Mouse (Mus musculus) heart, embryonic 11.5 days (tissue): ENCODE data around the gene BC003965. TPM values are rescaled to one million over a fixed set of nuclear protein-coding genes. Genes with fewer than 3 reads are reported as not detected.
A peak's percentile ranks its signal among the peaks of the same experiment; 100 is the strongest.
"Not testable (repeated sequence)": the region's sequence is repeated elsewhere in the genome, so short reads cannot be mapped to it uniquely, and the experiment has no call there.

Experiments
- ATAC-seq: fragments of 200-750 bp; cut with Nextera tagmentation; replicated peaks from 2 replicates; pipeline ENCODE4 v1.8.0; 2017; ENCODE audit warnings: moderate library complexity; ENCODE audit not compliant: insufficient number of reproducible peaks, low FRiP score, low TSS enrichment
- H3K27ac ChIP-seq: fragments of 300-500 bp; sonication (generic); 2 replicates; pipeline ENCODE4 v1.5.1; 2014; ENCODE audit warnings: mild to moderate bottlenecking, low read depth, low read length
- H3K27me3 ChIP-seq: fragments of 300-500 bp; sonication (generic); 2 replicates; pipeline ENCODE4 v1.6.1; 2014; ENCODE audit warnings: mild to moderate bottlenecking, low read length, mixed read lengths; ENCODE audit not compliant: control insufficient read depth, insufficient read depth
- H3K36me3 ChIP-seq: fragments of 300-500 bp; sonication (generic); 2 replicates; pipeline ENCODE4 v1.6.1; 2014; ENCODE audit warnings: mild to moderate bottlenecking, low read length, moderate library complexity, mixed read lengths; ENCODE audit not compliant: control insufficient read depth, insufficient read depth
- H3K4me1 ChIP-seq: fragments of 300-500 bp; sonication (generic); 2 replicates; pipeline ENCODE4 v1.6.1; 2014; ENCODE audit warnings: low read length; ENCODE audit not compliant: control insufficient read depth, insufficient read depth
- H3K4me2 ChIP-seq: fragments of 300-500 bp; sonication (generic); 2 replicates; pipeline ENCODE4 v1.6.1; 2014; ENCODE audit warnings: mild to moderate bottlenecking, moderate library complexity
- H3K4me3 ChIP-seq: fragments of 300-500 bp; sonication (generic); 2 replicates; pipeline ENCODE4 v1.5.1; 2014; ENCODE audit warnings: low read depth, low read length
- H3K9ac ChIP-seq: fragments of 300-500 bp; sonication (generic); 2 replicates; pipeline ENCODE4 v1.6.1; 2014; ENCODE audit warnings: mild to moderate bottlenecking, low read depth, low read length, moderate library complexity
- H3K9me3 ChIP-seq: fragments of 300-500 bp; sonication (generic); replicated peaks from 2 replicates; pipeline ENCODE4 v1.6.1; 2016; ENCODE audit warnings: low read length; ENCODE audit not compliant: control insufficient read depth
- WGBS: fragments of 180-500 bp; shearing (Covaris S2); extraction: QIAGEN DNeasy Blood & Tissue Kit; methylation state at CpG from one replicate; pipeline ENCODE4 v1.1.7; 2014; ENCODE audit not compliant: insufficient replicate concordance; 5-methylcytosine and 5-hydroxymethylcytosine counted together
- polyA plus RNA-seq: library from polyadenylated mRNA; unstranded; fragments of >200 nt; fragmentation: Nextera tagmentation; extraction: Ambion mirVana; gene quantifications from 2 replicates; pipeline ENCODE4 v1.2.1, GENCODE M21; 2014

BC003965 gene
- polyA plus RNA-seq, 1 experiment from 2014 or later = 26.7 TPM

DNA sequence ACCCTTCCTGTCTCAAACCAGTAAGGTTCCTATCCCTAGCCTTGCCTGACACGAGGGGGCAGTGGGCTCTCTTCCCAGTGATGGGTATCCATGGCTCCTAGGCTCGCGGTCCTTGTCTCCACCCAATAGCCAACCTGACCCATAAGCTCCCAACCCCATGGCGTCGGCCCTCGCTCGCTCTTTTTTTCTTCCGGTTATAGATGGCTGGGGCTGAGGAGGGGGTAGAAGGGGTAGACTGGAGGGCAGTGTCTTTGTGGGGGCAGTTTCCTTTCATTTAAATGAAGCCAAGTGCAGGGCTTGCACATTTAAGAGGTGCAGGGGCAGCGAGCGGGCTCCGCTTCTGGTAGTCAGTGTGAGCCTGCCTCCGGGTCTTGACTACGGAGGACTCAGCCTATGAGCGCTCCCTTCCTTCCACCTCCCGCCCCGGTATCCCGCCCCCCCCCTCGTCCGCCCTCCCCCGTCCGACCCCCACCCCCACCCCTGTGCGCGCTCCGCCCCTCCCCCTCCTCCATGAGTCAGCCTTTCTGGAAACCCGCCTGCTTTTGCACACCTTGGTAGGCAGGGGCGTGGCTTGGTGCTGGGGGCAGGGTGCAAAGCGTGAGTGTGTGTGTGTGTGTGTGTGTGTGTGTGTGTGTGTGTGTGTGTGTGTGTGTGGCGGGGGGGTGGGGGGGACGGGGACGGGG, 37.6 kb downstream of the BC003965 start:
- Histone ChIP-seq H3K9me3 (no peaks in the 10 kb centered on the region), H3K9ac (peak overlapping the region; percentile 66), H3K27me3 (no peaks in the 10 kb centered on the region), H3K36me3 (no peaks in the 10 kb centered on the region), H3K4me1 (peaks cover 3% of the 10 kb centered on the region), H3K4me2 (peak overlapping the region; percentile 89), H3K27ac (peak overlapping the region; percentile 68), H3K4me3 (peak overlapping the region; percentile 52)
- WGBS = 1% methylated on average over 19 of the region's 30 CpGs
- ATAC-seq = peak; percentile 80

DNA sequence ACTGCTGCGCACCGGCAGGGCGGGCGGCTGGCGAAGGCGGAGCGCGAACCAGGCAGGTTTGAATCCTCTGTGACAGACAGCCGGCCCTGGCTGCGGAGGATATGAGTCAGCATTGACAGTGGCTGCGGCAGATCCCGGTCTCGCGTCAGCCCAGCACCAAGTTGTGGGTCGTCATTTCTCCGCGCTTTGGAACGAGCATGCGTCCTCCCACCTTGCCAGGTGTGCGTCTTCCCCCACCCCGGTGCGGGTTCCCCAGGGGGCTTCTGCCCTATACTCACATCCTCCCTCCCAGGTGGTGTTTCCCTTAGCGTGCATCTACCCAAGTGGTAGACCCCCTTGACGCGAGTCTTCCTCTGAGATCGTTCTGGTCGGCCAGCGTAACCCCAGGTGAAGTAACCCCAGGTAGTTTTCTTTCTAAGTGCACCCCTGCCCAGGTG, 38.2 kb downstream of the BC003965 start:
- H3K36me3 ChIP-seq, H3K9me3 ChIP-seq, H3K27me3 ChIP-seq, H3K4me1 ChIP-seq: not testable (repeated sequence)
- Histone ChIP-seq H3K4me3 (peak overlapping the region; percentile 52), H3K9ac (peak overlapping the region; percentile 53), H3K4me2 (peak overlapping the region; percentile 89), H3K27ac (peak overlapping the region; percentile 80)
- 9% methylated on average over 20 of the region's 28 CpGs for WGBS
- ATAC-seq = peak; percentile 82

DNA sequence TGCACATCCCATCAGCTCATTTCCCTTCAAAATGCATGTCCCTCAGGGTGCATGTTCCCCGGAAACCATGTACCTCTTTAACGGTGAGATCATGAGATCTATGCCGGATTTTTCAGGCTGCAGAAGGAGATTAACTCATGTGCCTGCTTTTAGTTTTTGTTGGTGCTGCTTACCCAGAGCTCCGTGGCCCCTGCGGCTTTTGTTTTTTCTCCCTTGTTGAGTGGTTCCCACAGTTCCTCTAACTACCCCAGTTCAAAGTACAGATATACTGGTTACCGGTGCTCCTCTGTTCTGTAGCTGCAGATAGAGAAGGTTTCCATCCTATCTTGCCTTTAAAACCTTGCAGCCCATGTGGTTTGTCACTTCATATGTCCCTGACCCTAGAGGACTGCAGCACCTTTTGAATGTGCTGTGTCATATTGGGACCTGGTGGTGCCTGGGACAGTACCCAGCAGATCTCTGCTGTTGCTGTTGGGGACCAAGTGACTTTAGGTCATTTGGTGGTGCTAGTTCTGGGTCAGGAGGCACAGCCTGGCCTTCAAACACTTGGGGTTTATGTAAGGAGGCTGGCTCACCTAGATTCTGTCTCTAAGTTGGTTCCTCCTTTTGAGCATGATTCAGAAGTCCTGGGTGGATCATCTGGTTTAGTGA, 38.7 kb downstream of the BC003965 start:
- Histone ChIP-seq H3K9ac (peak overlapping the region; percentile 53), H3K27me3 (no peaks in the 10 kb centered on the region), H3K36me3 (no peaks in the 10 kb centered on the region), H3K4me3 (peak overlapping the region; percentile 52), H3K27ac (peak overlapping the region; percentile 80), H3K4me2 (peak overlapping the region; percentile 89), H3K4me1 (peaks cover 3% of the 10 kb centered on the region), H3K9me3 (no peaks in the 10 kb centered on the region)
- no peak for ATAC-seq
- 41% methylated on average over 6 of the region's 6 CpGs for WGBS

DNA sequence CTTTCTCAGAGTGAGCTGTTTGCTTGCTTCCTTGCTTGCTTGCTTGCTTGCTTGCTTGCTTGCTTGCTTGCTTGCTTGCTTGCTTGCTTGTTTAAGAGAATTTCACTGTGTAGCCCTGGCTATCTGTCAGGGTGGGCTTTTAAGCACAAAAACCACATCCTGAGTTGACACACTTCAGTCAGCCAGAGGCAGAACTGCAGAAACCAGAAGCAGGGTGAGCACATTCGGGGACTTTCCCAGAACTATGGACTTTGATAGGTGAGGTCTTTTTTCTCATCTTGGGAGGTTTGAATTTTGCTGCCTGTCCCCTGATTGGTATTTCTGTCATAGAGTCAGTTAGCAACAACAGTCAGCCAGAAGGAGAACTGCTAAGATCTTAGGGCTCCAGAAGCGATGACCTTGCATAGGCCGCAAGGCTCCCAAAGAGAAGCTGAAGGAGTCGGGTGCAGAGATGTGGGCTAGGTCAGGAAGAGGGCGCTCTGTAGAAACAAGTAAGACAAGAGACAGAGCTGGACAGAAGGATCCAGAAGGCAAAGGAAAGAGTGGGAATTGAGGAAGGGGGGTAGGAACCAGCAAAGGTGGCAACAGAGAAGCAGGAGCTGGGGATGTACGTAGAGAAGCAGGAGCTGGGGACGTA, 40.4 kb downstream of the BC003965 start:
- Histone ChIP-seq H3K4me3 (no peak overlapping the region), H3K36me3 (peaks cover 4% of the 10 kb centered on the region), H3K27me3 (no peaks in the 10 kb centered on the region), H3K9ac (no peak overlapping the region), H3K27ac (0 out of 2 replicates have a peak overlapping the region, but pooled peaks have one; percentile 35), H3K4me2 (peak overlapping the region; percentile 53), H3K4me1 (peaks cover 3% of the 10 kb centered on the region), H3K9me3 (no peaks in the 10 kb centered on the region)
- no peak for ATAC-seq
- WGBS = 77% methylated on average over 7 of the region's 7 CpGs

DNA sequence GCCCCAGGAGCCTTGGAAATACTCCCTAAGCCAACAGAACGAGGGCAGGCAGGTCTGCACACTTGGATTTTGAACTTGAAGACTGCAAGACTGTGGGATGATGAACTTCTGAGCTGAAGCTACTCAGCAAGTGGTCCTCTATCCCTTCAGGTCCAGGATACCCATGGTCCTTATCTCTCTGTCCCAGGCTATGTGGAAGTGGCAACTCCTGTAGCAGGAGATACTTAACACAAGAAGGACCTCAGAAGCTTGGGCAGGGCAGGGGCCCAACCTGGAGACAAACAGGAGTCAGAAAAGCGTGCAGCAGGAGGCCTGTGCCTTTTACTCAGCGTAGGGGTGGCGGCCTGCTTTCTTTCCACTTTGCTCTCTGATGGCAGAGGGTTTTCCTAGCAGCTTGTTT, 41.3 kb downstream of the BC003965 start:
- H3K4me2 ChIP-seq = peak overlapping the region; percentile 29; the same call in 1 of the 2 replicates
- H3K4me3 ChIP-seq = no peak overlapping the region
- peaks cover 3% of the 10 kb centered on the region for H3K4me1 ChIP-seq
- ATAC-seq = no peak
- no peaks in the 10 kb centered on the region for H3K9me3 ChIP-seq
- WGBS = 82% methylated on average over 4 of the region's 4 CpGs
- peaks cover 4% of the 10 kb centered on the region for H3K36me3 ChIP-seq
- no peak overlapping the region for H3K27ac ChIP-seq
- H3K9ac ChIP-seq = no peak overlapping the region
- H3K27me3 ChIP-seq = no peaks in the 10 kb centered on the region

DNA sequence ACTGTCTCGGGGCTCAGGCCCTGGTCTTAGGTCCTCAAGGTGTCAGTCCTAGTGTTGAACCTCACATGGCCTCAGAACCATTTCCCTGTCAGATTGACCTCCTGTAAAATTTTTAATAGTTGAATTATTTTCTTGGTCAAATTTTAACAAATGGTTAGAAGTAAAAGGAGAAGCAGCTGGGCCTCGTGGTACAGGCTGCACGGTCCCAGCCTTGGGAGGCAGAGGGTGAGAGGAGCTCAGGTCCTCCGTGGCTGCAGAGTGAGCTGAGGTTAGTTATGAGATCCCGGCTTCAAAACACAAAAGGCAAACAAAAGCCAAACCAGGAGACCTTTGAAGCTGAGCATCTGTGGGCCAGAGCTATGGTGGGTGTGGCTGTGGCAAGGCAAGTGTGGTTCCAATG, 43.6 kb downstream of the BC003965 start:
- H3K4me3 ChIP-seq = no peak overlapping the region
- 94% methylated on average over 5 of the region's 5 CpGs for WGBS
- no peak overlapping the region for H3K4me2 ChIP-seq
- H3K4me1 ChIP-seq = no peaks in the 10 kb centered on the region
- no peak for ATAC-seq
- no peaks in the 10 kb centered on the region for H3K9me3 ChIP-seq
- H3K36me3 ChIP-seq = peaks cover 4% of the 10 kb centered on the region
- no peaks in the 10 kb centered on the region for H3K27me3 ChIP-seq
- no peak overlapping the region for H3K27ac ChIP-seq
- no peak overlapping the region for H3K9ac ChIP-seq

DNA sequence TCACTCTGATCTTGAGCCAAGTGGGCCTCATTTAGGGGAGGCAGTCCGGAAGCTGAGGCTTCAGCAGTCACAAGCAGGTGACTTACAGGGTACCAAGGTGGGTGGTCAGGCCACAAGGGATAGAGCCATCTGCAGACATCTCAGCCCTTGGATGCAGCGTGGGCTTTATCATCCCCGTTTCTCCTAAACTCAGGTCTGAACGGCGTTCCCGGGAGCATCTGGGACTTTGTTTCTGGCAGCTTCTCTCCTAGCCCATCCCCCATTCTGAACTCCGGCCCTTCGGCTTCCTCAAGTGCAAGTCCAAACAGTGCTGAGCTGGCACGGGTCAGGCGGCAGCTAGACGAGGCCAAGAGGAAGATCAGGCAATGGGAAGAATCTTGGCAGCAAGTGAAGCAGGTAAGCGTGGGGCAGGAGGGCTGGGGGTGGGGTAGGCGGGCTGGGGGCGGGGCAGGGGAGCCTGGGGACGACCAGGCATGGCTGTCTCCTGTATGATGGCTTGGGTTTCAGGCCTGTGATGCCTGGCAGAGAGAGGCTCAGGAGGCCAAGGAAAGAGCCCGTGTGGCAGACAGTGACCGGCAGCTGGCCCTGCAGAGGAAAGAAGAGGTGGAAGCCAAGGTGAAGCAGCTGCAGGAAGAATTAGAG, 45.8 kb downstream of the BC003965 start:
- WGBS = 77% methylated on average over 15 of the region's 17 CpGs
- not testable (repeated sequence) for H3K27me3 ChIP-seq, H3K9ac ChIP-seq, H3K9me3 ChIP-seq, H3K4me1 ChIP-seq, H3K4me3 ChIP-seq, H3K36me3 ChIP-seq, ATAC-seq, H3K27ac ChIP-seq, H3K4me2 ChIP-seq

DNA sequence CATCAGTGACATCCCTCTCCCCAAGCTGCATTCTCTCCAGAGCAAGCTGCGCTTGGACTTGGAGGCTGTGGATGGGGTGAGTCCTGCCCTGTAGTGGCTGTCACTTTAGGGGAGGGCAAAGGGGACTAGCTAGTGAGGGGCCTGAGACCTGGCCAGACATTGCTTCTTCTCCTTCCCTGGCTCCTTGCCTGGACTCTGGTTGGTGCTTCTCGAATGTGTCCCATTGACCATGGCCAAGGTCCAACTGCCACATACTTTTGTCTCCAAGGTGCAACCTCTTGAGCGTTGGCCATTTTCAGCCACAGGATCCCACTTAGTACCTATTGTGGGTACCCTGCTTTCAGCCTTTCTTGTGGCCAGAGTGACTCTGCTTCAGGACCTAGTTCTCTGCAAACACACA, 46.3 kb downstream of the BC003965 start:
- no peaks in the 10 kb centered on the region for H3K27me3 ChIP-seq
- no peak overlapping the region for H3K9ac ChIP-seq
- no peak overlapping the region for H3K27ac ChIP-seq
- no peak overlapping the region for H3K4me2 ChIP-seq
- no peaks in the 10 kb centered on the region for H3K9me3 ChIP-seq
- no peak for ATAC-seq
- peaks cover 12% of the 10 kb centered on the region for H3K36me3 ChIP-seq
- WGBS = 88% methylated on average over 3 of the region's 3 CpGs
- H3K4me3 ChIP-seq = no peak overlapping the region
- H3K4me1 ChIP-seq = no peaks in the 10 kb centered on the region
